Mouse (Mus musculus) lung, adult 2 months (tissue): Measurements from ENCODE around the gene Il1r1.

Experiments
- CTCF ChIP-seq: fragments of 200-500 bp; IDR thresholded peaks from 2 replicates; pipeline ENCODE4 v1.5.1; 2011; ENCODE audit warnings: mild to moderate bottlenecking, low read length, control low read depth; ENCODE audit not compliant: insufficient read depth
- POLR2A ChIP-seq: fragments of 200-500 bp; IDR thresholded peaks from 2 replicates; pipeline ENCODE4 v1.6.1; 2011; ENCODE audit warnings: low read depth, mild to moderate bottlenecking, control low read depth, low read length, borderline replicate concordance; ENCODE audit errors: extremely low read depth

DNA sequence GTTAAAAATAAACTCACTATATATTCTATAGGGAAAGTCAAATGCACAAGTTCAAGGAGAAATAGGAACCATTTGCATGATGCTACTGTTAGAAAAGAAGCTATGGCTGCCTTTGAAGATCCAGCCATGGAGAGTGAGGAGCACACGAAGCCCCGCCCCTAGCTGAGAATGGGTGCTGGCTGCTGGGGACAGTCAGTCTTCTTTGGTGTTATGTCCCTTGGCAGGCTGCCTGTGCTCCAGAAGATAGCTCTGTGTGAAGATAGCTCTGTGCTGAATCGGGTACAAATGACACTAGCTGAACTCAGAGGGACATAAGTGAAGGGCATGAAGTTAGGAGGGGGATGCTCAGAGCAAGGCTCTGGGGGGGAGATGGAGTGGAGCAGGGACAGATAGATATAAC, 86.2 kb downstream of the Il1r1 start:
- TF ChIP-seq CTCF (no peak), POLR2A (no peak)
